Mouse (Mus musculus): ENCODE measurements around the gene Ttll3.

Ttll3 gene

GRCm38 (mm10) chr6:113455007-113455406, 65.9 kb downstream of the Ttll3 start:
- in situ Hi-C loops (cut with MboI, MseI) = no loop called here

- in situ Hi-C loops (cut with MboI, MseI) = no loop called here
Measured at GRCm38 (mm10) chr6:113457952-113458534, 69.0 kb downstream of the Ttll3 start, which contains the start of gene Il17re. Gene Il17re, plus strand, starts transcription at chr6:113458484.

DNA sequence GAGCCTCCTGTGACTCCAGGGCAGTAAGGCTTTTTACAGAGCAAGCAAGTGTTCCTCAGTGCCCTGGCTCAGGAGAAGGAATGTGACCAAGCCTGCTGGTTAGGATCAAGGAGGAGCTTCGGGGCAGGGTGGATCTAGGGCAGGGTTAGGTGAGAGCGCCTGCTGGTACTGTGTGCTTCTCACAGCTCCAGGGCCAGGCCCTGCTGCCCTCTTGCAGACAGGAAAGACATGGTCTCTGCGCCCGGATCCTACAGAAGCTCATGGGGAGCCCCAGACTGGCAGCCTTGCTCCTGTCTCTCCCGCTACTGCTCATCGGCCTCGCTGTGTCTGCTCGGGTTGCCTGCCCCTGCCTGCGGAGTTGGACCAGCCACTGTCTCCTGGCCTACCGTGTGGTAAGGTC, 69.6 kb downstream of the Ttll3 start:
- in situ Hi-C loops (cut with MboI, MseI) = no loop called here

GRCm38 (mm10) chr6:113464040-113464439, 75.0 kb downstream of the Ttll3 start:
- in situ Hi-C loops (cut with MboI, MseI) = no loop called here
